Mouse (Mus musculus) Patski (cell line): ENCODE measurements around the gene Cenpj. TPM values are rescaled to one million over a fixed set of nuclear protein-coding genes. Genes with fewer than 3 reads are reported as not detected.

Experiments
- ATAC-seq: fragments of 100-300 bp; one replicate; pipeline ENCODE4 v1.8.0; 2021
- CTCF ChIA-PET: fragments of 350-600 bp; sonication (Branson Sonifier 250); formaldehyde crosslinking; loops from one replicate; lab custom pipeline; 2022; ENCODE audit warnings: inconsistent platforms; lab: Charles Lee
- POLR2A ChIA-PET: fragments of 350-600 bp; sonication (Branson Sonifier 250); formaldehyde crosslinking; loops from one replicate; lab custom pipeline; 2022; ENCODE audit warnings: antibody characterized with exemption, inconsistent platforms; lab: Charles Lee
- DNase-seq: peaks from one replicate; pipeline ENCODE4 v3.0.0-alpha.2; 2011; ENCODE audit warnings: low read depth, low spot score
- H3K27me3 ChIP-seq: fragments of 371-371 bp; one replicate; pipeline ENCODE4 v1.5.1; 2021
- CTCF ChIP-seq: fragments of 100-300 bp; IDR thresholded peaks from one replicate; pipeline ENCODE4 v1.5.1; 2021
- in situ Hi-C: fragments of 300-500 bp; cut with MboI; formaldehyde crosslinking; loops from 3 replicates; pipeline ENCODE4 v1.11.1; 2018; ENCODE audit warnings: low pct_unique_long_range_greater_than_20kb, mixed read lengths
- polyA plus RNA-seq: library from polyadenylated mRNA; unstranded; gene quantifications from one replicate; pipeline ENCODE4 v1.2.3, GENCODE M21; 2021

The Cenpj gene
- polyA plus RNA-seq, 1 experiment from 2014 or later = 13.1 TPM

DNA sequence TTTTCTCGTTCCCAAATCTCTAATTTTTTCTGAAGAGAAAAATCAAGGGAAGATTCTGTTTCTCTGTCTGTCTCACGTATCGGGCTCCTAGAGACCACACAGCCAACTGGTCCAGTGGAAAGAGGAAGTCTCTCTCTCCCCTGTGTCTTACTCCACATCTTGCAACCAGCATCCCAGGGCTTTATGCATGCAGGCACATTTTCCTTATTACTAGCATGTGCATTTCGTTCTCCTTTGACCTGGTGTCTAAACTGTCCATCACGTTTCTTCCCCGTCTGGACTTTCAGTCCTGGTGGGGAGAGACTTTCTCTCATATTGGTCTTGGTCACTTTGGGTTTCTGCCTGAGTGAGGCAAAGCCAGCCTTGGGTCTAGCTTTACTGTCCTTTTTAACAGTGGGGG lies 22.3 kb downstream of the Cenpj start:
- ATAC-seq (no peak), DNase-seq (no peak)
- TF ChIP-seq CTCF = no peak
- no peaks in the 10 kb centered on the region for H3K27me3 ChIP-seq
- in situ Hi-C loops = no loop called here
- ChIA-PET CTCF (no interaction called here), POLR2A (no interaction called here)

DNA sequence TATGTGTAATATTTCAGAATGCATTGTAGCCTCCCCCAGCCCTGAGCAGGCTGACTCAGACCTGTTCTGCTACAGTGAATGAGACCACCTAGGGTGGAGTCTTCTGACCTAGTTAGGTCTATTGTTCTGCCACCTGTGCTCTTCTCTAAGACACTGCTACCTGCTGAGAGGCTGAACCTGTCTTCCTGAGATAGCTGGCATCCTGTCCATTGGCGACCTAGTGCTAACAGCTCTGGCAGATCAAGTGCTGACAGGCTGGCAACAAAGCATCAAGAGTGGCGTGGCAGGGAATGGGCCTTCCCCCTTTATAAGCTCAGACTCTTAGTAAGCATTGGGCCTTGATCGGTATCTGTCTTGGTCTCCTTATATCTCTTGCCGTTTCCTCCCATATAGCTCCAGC lies 24.3 kb downstream of the Cenpj start:
- in situ Hi-C loops = no loop called here
- no peak for DNase-seq
- CTCF ChIA-PET = no interaction called here

DNA sequence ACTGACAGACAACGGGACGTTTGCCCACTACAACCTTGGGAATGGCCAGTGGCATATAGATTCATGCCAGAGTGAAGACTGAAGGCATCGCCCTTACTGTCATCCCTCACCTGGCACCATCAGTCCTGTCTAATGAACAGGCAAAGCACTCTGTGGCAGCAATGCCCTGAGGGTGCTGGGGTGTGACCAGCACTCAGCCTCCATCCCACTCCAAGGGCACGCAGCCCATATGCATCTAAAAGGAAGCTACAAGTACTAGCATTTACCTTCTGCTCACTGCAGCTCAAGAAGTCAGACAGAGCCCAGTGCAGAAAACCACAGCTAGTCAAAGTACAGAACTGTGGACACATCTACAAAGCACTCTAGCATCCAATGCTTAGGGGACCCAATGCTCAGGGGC lies 29.7 kb downstream of the Cenpj start:
- DNase-seq (no peak), ATAC-seq (no peak)
- CTCF ChIA-PET = no interaction called here
- POLR2A ChIA-PET = no interaction called here
- TF ChIP-seq CTCF = no peak
- in situ Hi-C loops = no loop called here
- no peaks in the 10 kb centered on the region for H3K27me3 ChIP-seq

More for the DNA sequence above, 24.3 kb downstream of the Cenpj start:
- POLR2A ChIA-PET = no interaction called here
- no peak for ATAC-seq
- no peaks in the 10 kb centered on the region for H3K27me3 ChIP-seq
- TF ChIP-seq CTCF = no peak

- no peak for DNase-seq
- in situ Hi-C loops = no loop called here
Observed at GRCm38 (mm10) chr14:56544946-56545345, 30.3 kb downstream of the Cenpj start.

GRCm38 (mm10) chr14:56530788-56531187 lies 44.4 kb downstream of the Cenpj start:
- ATAC-seq (no peak), DNase-seq (no peak)
- POLR2A ChIA-PET = no interaction called here
- TF ChIP-seq CTCF = no peak
- in situ Hi-C loops = no loop called here
- H3K27me3 ChIP-seq = no peaks in the 10 kb centered on the region
- CTCF ChIA-PET = no interaction called here

More at GRCm38 (mm10) chr14:56544946-56545345, 30.3 kb downstream of the Cenpj start:
- CTCF ChIA-PET = no interaction called here
- POLR2A ChIA-PET = no interaction called here
- TF ChIP-seq CTCF = no peak
- ATAC-seq = no peak
- H3K27me3 ChIP-seq = no peaks in the 10 kb centered on the region

GRCm38 (mm10) chr14:56514775-56515174 lies 60.5 kb downstream of the Cenpj start:
- POLR2A ChIA-PET = no interaction called here
- no peak for ATAC-seq
- in situ Hi-C loops = no loop called here

GRCm38 (mm10) chr14:56512084-56512483 lies 63.1 kb downstream of the Cenpj start:
- ATAC-seq (no peak), DNase-seq (no peak)
- ChIA-PET CTCF (no interaction called here), POLR2A (no interaction called here)
- peaks cover 43% of the 10 kb centered on the region for H3K27me3 ChIP-seq
- peak; percentile 43 for TF ChIP-seq CTCF
- in situ Hi-C loops = no loop called here

More at GRCm38 (mm10) chr14:56514775-56515174, 60.5 kb downstream of the Cenpj start:
- H3K27me3 ChIP-seq = peaks cover 23% of the 10 kb centered on the region
- TF ChIP-seq CTCF = no peak
- DNase-seq = no peak
- CTCF ChIA-PET = interaction anchor here (0.9 to 1.3 kb wide), 2 partner anchors 8 to 24 kb away, joined by 3 read pairs; no protein-coding TSS in a partner anchor

- ATAC-seq (no peak), DNase-seq (no peak)
- H3K27me3 ChIP-seq = peaks cover 46% of the 10 kb centered on the region
- no peak for TF ChIP-seq CTCF
- ChIA-PET CTCF (interaction anchor here (0.6 kb wide), 1 partner anchor 9 kb away, joined by 3 read pairs; no protein-coding TSS in a partner anchor), POLR2A (no interaction called here)
- in situ Hi-C loops = no loop called here
Observed at GRCm38 (mm10) chr14:56506743-56507142, 68.5 kb downstream of the Cenpj start.

DNA sequence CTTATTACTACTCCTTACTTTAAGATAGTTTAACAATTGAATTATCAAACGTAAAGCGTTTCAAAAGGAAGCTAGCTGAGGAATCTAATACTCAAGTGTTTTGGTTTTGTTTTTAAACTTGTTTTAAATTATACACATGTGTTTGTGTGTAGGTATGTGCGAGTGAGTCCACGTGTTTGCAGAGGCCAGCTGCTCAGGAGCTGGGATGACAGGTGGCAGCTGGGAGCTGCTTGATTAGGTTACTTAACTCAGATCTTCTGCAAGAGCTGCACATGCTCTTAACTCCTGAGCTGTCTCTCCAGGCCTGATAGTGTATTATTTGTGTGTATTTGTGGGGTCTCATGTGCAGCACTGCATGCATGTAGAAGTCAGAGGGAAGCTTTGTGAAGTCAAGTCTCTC lies 72.8 kb downstream of the Cenpj start:
- no peak for TF ChIP-seq CTCF
- in situ Hi-C loops = no loop called here
- DNase-seq (no peak), ATAC-seq (no peak)
- H3K27me3 ChIP-seq = peaks cover 46% of the 10 kb centered on the region
- ChIA-PET CTCF (no interaction called here), POLR2A (no interaction called here)

- H3K27me3 ChIP-seq = peaks cover 50% of the 10 kb centered on the region
- in situ Hi-C loops = no loop called here
- ChIA-PET POLR2A (no interaction called here), CTCF (no interaction called here)
- ATAC-seq (no peak), DNase-seq (no peak)
- TF ChIP-seq CTCF = no peak
Observed at GRCm38 (mm10) chr14:56489806-56490205, 85.4 kb downstream of the Cenpj start.

Other genes with a start within 250 kb of the Cenpj start
- not detected for gene Atp12a, start 210.4 kb downstream of the Cenpj start, polyA plus RNA-seq
- not detected for gene Rnf17, start 172.8 kb downstream of the Cenpj start, polyA plus RNA-seq
- gene Parp4, start 194 bp upstream of the Cenpj start, polyA plus RNA-seq = 28.3 TPM
- gene Mphosph8, start 92.8 kb upstream of the Cenpj start, polyA plus RNA-seq = 38.7 TPM
- gene Pspc1, start 202.9 kb upstream of the Cenpj start, polyA plus RNA-seq = 62.8 TPM
- 34.9 TPM for gene Zmym5, start 236.3 kb upstream of the Cenpj start, polyA plus RNA-seq